Mouse (Mus musculus): ENCODE measurements around the gene Prodh2.

GRCm38 (mm10) chr7:30522871-30523270 is 29.4 kb downstream of the Prodh2 start:
- TF ChIP-seq CTCF (IDR thresholded peaks at IDR 0.05; ENCODE audit: insufficient read depth, low read depth, low read length) (no peak), POLR2A (IDR thresholded peaks at IDR 0.05; ENCODE audit: insufficient read depth, low read depth, low read length) (no peak)

Measured in olfactory bulb, adult 2 months (tissue).